Mouse (Mus musculus) neural tube, embryonic 11.5 days (tissue): Measurements from ENCODE around the gene Hectd1. TPM values are rescaled to one million over a fixed set of nuclear protein-coding genes. Genes with fewer than 3 reads are reported as not detected.

Experiments used
- ATAC-seq: fragments of 200-750 bp; cut with Nextera tagmentation; 2 replicates; pipeline ENCODE4 v1.8.0; 2017; ENCODE audit warnings: moderate number of reproducible peaks, mild to moderate bottlenecking, moderate TSS enrichment, moderate library complexity; ENCODE audit not compliant: insufficient read depth, low FRiP score, low TSS enrichment
- DNase-seq: peaks from one replicate; pipeline ENCODE4 v3.0.0-alpha.2; 2015; ENCODE audit warnings: low spot score
- H3K27ac ChIP-seq: fragments of 300-500 bp; sonication (generic); 2 replicates; pipeline ENCODE4 v1.5.1; 2014; ENCODE audit warnings: low read depth, mild to moderate bottlenecking, low read length
- H3K27me3 ChIP-seq: fragments of 300-500 bp; sonication (generic); 2 replicates; pipeline ENCODE4 v1.6.1; 2014; ENCODE audit warnings: mild to moderate bottlenecking, low read length, mixed read lengths; ENCODE audit not compliant: control insufficient read depth, insufficient read depth
- H3K36me3 ChIP-seq: fragments of 300-500 bp; sonication (generic); 2 replicates; pipeline ENCODE4 v1.6.1; 2014; ENCODE audit warnings: mild to moderate bottlenecking, low read length, moderate library complexity, mixed read lengths; ENCODE audit not compliant: control insufficient read depth, insufficient read depth
- H3K4me1 ChIP-seq: fragments of 300-500 bp; sonication (generic); 2 replicates; pipeline ENCODE4 v1.6.1; 2014; ENCODE audit warnings: low read length, mixed read lengths; ENCODE audit not compliant: control insufficient read depth, insufficient read depth
- H3K4me2 ChIP-seq: fragments of 300-500 bp; sonication (generic); 2 replicates; pipeline ENCODE4 v1.6.1; 2014; ENCODE audit warnings: low read depth, mild to moderate bottlenecking, moderate library complexity
- H3K4me3 ChIP-seq: fragments of 300-500 bp; sonication (generic); 2 replicates; pipeline ENCODE4 v1.5.1; 2014; ENCODE audit warnings: low read depth, low read length
- H3K9ac ChIP-seq: fragments of 300-500 bp; sonication (generic); 2 replicates; pipeline ENCODE4 v1.6.1; 2014; ENCODE audit warnings: mild to moderate bottlenecking, low read length
- H3K9me3 ChIP-seq: fragments of 300-500 bp; sonication (generic); 2 replicates; pipeline ENCODE4 v1.6.1; 2016; ENCODE audit warnings: low read length; ENCODE audit not compliant: control insufficient read depth
- WGBS: fragments of 180-500 bp; shearing (Covaris S2); extraction: QIAGEN DNeasy Blood & Tissue Kit; methylation state at CpG from one replicate; pipeline ENCODE4 v1.1.7; 2014; 5-methylcytosine and 5-hydroxymethylcytosine counted together
- polyA plus RNA-seq: library from polyadenylated mRNA; unstranded; fragments of >200 nt; fragmentation: Nextera tagmentation; extraction: Ambion mirVana; gene quantifications from 2 replicates; pipeline ENCODE4 v1.2.1, GENCODE M21; 2014

Hectd1 gene
- polyA plus RNA-seq, 1 experiment from 2014 or later, result 36.4 TPM

DNA sequence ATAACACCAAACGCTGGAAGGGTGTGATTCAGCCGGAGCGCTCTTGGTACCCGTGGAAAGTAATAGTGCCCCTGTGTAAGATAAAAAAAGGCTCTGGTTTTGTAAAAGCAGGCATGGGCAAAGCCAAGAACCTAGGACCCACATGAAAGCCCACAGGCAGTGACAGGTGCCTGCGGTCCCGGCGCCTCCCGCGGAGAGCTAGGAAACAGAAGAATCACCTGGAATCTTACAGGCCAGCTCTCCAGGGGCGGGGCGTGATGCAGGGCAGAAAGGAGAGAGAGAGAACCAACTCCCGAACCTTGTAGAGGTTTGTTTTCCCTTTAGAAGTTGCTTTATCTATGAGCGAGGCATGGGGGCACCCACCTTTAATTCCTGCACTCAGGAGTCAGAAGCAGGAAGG, 2.6 kb upstream of the Hectd1 start:
- Histone ChIP-seq H3K4me3 (no peak overlapping the region), H3K36me3 (no peaks in the 10 kb centered on the region), H3K4me2 (no peak overlapping the region), H3K27me3 (no peaks in the 10 kb centered on the region), H3K27ac (no peak overlapping the region), H3K9ac (no peak overlapping the region), H3K9me3 (no peaks in the 10 kb centered on the region), H3K4me1 (peaks cover 10% of the 10 kb centered on the region)
- 83% methylated on average over 13 of the region's 13 CpGs for WGBS
- DNase-seq (no peak), ATAC-seq (no peak)

GRCm38 (mm10) chr12:51831296-51831695, 2.0 kb upstream of the Hectd1 start:
- H3K9ac ChIP-seq, result no peak overlapping the region
- H3K4me2 ChIP-seq, result no peak overlapping the region
- H3K4me3 ChIP-seq, result no peak overlapping the region
- H3K4me1 ChIP-seq, result peaks cover 10% of the 10 kb centered on the region
- no peaks in the 10 kb centered on the region for H3K9me3 ChIP-seq
- H3K27ac ChIP-seq, result no peak overlapping the region
- 91% methylated on average over 3 of the region's 3 CpGs for WGBS
- H3K27me3 ChIP-seq, result no peaks in the 10 kb centered on the region
- DNase-seq (no peak), ATAC-seq (no peak)
- no peaks in the 10 kb centered on the region for H3K36me3 ChIP-seq

DNA sequence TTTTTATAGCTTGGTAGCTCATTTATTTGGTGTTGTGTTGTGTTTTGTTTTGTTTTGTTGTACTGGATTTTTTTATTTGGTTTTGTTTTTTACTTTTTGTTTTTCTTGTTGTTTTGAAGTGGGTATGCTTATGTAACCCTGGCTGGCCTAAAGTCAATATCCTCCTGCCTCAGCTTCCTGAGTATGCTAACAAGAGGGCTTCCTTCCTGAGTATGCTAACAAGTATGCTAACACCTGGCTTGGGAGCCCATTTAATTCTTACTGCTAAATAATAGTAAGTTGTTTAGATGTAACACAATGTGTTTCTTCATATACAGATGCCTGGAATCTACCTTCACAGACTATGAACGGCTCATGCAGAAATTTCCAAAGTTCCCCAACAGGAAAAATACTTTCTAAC, 1.3 kb upstream of the Hectd1 start:
- peaks cover 10% of the 10 kb centered on the region for H3K4me1 ChIP-seq
- no peak overlapping the region for H3K9ac ChIP-seq
- WGBS, result 93% methylated on average over 1 of the region's 1 CpGs
- DNase-seq, result no peak
- H3K27ac ChIP-seq, result no peak overlapping the region
- H3K27me3 ChIP-seq, result no peaks in the 10 kb centered on the region
- no peaks in the 10 kb centered on the region for H3K36me3 ChIP-seq
- ATAC-seq, result no peak
- H3K4me2 ChIP-seq, result no peak overlapping the region; the same call in 1 of the 2 replicates
- no peaks in the 10 kb centered on the region for H3K9me3 ChIP-seq
- no peak overlapping the region for H3K4me3 ChIP-seq

GRCm38 (mm10) chr12:51830077-51830402, 704 bp upstream of the Hectd1 start:
- Histone ChIP-seq H3K36me3 (no peaks in the 10 kb centered on the region; the same call in 1 of the 2 replicates), H3K9ac (peak overlapping the region; percentile 100), H3K4me2 (peak overlapping the region; percentile 72), H3K4me1 (peaks cover 10% of the 10 kb centered on the region), H3K27ac (peak overlapping the region; percentile 99), H3K4me3 (peak overlapping the region; percentile 93), H3K27me3 (no peaks in the 10 kb centered on the region), H3K9me3 (no peaks in the 10 kb centered on the region)
- ATAC-seq (no peak), DNase-seq (no peak)
- WGBS, result under 1% methylated on average over 12 of the region's 12 CpGs

DNA sequence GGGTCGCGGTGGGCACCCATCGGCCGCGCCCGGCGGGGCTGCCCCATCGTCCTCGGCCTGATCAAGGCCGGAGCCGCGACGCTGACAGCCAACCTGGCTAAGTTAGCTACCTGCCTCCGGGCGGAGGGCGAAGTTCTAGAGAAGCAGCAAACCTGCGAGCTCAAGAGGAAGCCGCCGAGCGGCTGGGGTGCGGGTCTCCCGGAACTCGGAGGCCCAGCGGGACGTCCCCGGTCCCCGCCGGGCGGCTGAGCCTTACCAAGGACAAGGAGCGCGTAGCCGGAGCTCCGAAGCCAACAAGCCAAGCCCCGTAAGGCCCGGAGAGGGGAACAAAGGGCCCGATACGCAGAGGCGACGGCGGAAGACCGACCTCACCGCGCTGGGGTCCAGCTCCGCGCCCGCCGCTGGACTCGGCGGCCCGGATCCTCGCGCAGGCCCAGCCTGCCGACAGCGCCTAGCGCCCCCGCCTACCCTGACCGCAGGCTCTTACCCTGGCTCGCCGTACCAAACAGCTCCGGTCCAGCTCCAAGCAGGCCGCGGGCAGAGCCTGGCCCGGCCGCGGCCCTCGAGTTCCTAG, 533 bp downstream of the Hectd1 start:
- Histone ChIP-seq H3K4me2 (peak overlapping the region; percentile 72), H3K9me3 (no peaks in the 10 kb centered on the region), H3K36me3 (no peaks in the 10 kb centered on the region; the same call in 1 of the 2 replicates), H3K4me3 (peak overlapping the region; percentile 93), H3K4me1 (peaks cover 10% of the 10 kb centered on the region), H3K9ac (peak overlapping the region; percentile 100), H3K27me3 (no peaks in the 10 kb centered on the region), H3K27ac (peak overlapping the region; percentile 99)
- DNase-seq, result peak; percentile 67
- under 1% methylated on average over 64 of the region's 66 CpGs for WGBS
- peak; percentile 84 for ATAC-seq

GRCm38 (mm10) chr12:51827958-51828650, 1.2 kb downstream of the Hectd1 start:
- Histone ChIP-seq H3K4me1 (peaks cover 10% of the 10 kb centered on the region), H3K4me2 (peak overlapping the region; percentile 72), H3K4me3 (peak overlapping the region; percentile 93), H3K9me3 (no peaks in the 10 kb centered on the region), H3K27ac (peak overlapping the region; percentile 99; the same call in 1 of the 2 replicates), H3K9ac (peak overlapping the region; percentile 100), H3K36me3 (no peaks in the 10 kb centered on the region; the same call in 1 of the 2 replicates), H3K27me3 (no peaks in the 10 kb centered on the region)
- WGBS, result 29% methylated on average over 6 of the region's 6 CpGs
- DNase-seq (no peak), ATAC-seq (no peak)

GRCm38 (mm10) chr12:51825338-51825737, 4.0 kb downstream of the Hectd1 start:
- ATAC-seq (no peak), DNase-seq (no peak)
- H3K27ac ChIP-seq, result no peak overlapping the region
- H3K36me3 ChIP-seq, result no peaks in the 10 kb centered on the region; the same call in 1 of the 2 replicates
- H3K4me3 ChIP-seq, result no peak overlapping the region
- no peak overlapping the region for H3K4me2 ChIP-seq
- peaks cover 10% of the 10 kb centered on the region for H3K4me1 ChIP-seq
- no peak overlapping the region for H3K9ac ChIP-seq
- H3K27me3 ChIP-seq, result no peaks in the 10 kb centered on the region
- WGBS, result 93% methylated on average over 2 of the region's 2 CpGs
- no peaks in the 10 kb centered on the region for H3K9me3 ChIP-seq

DNA sequence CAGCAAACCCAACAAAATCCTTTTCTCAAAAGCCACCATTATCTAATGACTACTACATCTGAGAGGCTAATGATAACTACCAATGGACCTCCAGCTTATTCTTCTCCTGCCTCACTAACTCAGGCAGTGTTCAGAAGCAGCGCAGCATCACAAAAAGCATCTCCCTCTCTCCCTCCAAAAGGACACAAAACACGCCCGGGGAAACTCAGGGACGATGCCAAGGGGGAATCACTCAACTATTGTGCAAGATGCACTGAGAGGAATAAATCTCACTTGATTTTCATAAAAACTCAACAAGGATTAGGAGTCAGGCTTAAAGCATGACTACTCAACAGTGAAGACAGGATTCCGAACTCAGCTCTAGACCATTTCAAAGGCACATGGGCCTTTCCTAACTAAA, 6.0 kb downstream of the Hectd1 start:
- no peaks in the 10 kb centered on the region for H3K9me3 ChIP-seq
- H3K27ac ChIP-seq, result no peak overlapping the region
- no peaks in the 10 kb centered on the region; the same call in 1 of the 2 replicates for H3K36me3 ChIP-seq
- ATAC-seq (no peak), DNase-seq (no peak)
- peaks cover 10% of the 10 kb centered on the region for H3K4me1 ChIP-seq
- 93% methylated on average over 5 of the region's 5 CpGs for WGBS
- no peak overlapping the region for H3K4me3 ChIP-seq
- H3K27me3 ChIP-seq, result no peaks in the 10 kb centered on the region
- H3K4me2 ChIP-seq, result no peak overlapping the region
- no peak overlapping the region for H3K9ac ChIP-seq

DNA sequence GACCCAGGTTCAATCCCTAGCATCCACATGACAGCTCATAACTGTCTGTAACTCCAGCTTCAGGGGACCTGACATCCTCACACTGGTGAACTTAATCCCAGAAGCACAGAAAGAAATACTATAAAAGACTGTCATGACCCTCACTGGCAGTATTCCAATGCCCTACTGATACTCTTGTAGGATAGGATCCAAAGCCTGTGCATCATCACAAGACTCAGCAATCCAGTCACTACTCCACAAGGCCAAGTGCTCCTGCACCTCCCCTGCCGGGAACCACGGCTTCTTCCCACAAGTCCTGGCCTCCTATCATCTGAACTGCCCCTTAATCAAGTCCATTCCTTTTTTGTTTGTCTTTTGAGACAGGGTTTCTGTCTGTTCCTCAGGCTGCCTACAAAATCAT, 6.5 kb downstream of the Hectd1 start:
- 93% methylated on average over 2 of the region's 2 CpGs for WGBS
- peaks cover 6% of the 10 kb centered on the region for H3K4me1 ChIP-seq
- H3K9ac ChIP-seq, result no peak overlapping the region
- no peaks in the 10 kb centered on the region for H3K9me3 ChIP-seq
- H3K36me3 ChIP-seq, result no peaks in the 10 kb centered on the region; the same call in 1 of the 2 replicates
- ATAC-seq (no peak), DNase-seq (no peak)
- no peaks in the 10 kb centered on the region for H3K27me3 ChIP-seq
- H3K27ac ChIP-seq, result no peak overlapping the region
- no peak overlapping the region for H3K4me3 ChIP-seq
- H3K4me2 ChIP-seq, result no peak overlapping the region
